ENCODE assay signal across 8 mouse cellular contexts in genomic region chr5:38085561-38086392, GRCm38 (mm10). TPM values are rescaled to one million over a fixed set of nuclear protein-coding genes. Genes with fewer than 3 reads are reported as not detected.
DNase-seq lines count a peak whose midpoint lies in the region; ATAC-seq lines count a peak whose summit lies in the region.

No protein-coding gene starts in this region.

- H3K4me2 ChIP-seq in embryonic facial prominence, embryonic 11.5 days (ENCODE audit: low read depth, low read length): 0 out of 2 replicates have a peak overlapping the region, but pooled peaks have one; percentile 6
- no peak overlapping the region for H3K4me2 ChIP-seq in midbrain, embryonic 13.5 days (replicated peaks)

- H3K9me3 ChIP-seq in embryonic facial prominence, embryonic 11.5 days (replicated peaks; ENCODE audit: control insufficient read depth, low read length): no peaks in the 10 kb centered on the region
- no peaks in the 10 kb centered on the region for H3K9me3 ChIP-seq in hindbrain, embryonic 10.5 days
- H3K9me3 ChIP-seq in midbrain, embryonic 13.5 days: no peaks in the 10 kb centered on the region

- peak; percentile 71 for ATAC-seq in embryonic facial prominence, embryonic 11.5 days (replicated peaks; ENCODE audit: insufficient number of reproducible peaks, low FRiP score, low TSS enrichment, low read depth)
- ATAC-seq in midbrain, embryonic 13.5 days: peak; percentile 53

- no peaks in the 10 kb centered on the region for H3K27me3 ChIP-seq in embryonic facial prominence, embryonic 11.5 days (ENCODE audit: control insufficient read depth, insufficient read depth, low read length)
- no peaks in the 10 kb centered on the region for H3K27me3 ChIP-seq in hindbrain, embryonic 10.5 days (ENCODE audit: insufficient read depth, poor library complexity, severe bottlenecking)
- H3K27me3 ChIP-seq in midbrain, embryonic 13.5 days: 0 out of 2 replicates have a peak, but pooled peaks cover 12% of the 10 kb centered on the region

- intact Hi-C loops in left cerebral cortex, postnatal 25 days (cut with DNase I): loop anchor here (1.0 to 10.0 kb wide), 3 partner anchors 37 to 261 kb away; partner anchors contain the start of gene Msx1

- peak overlapping the region; percentile 52; the same call in 1 of the 2 replicates for H3K27ac ChIP-seq in embryonic facial prominence, embryonic 11.5 days (replicated peaks; ENCODE audit: low read depth, low read length)
- H3K27ac ChIP-seq in hindbrain, embryonic 10.5 days: peak overlapping the region; percentile 68; the same call in 1 of the 2 replicates
- H3K27ac ChIP-seq in midbrain, embryonic 13.5 days: no peak overlapping the region

- H3K4me1 ChIP-seq in embryonic facial prominence, embryonic 11.5 days (ENCODE audit: control insufficient read depth, insufficient read depth, low read length): 0 out of 2 replicates have a peak, but pooled peaks cover 3% of the 10 kb centered on the region
- peaks cover 66% of the 10 kb centered on the region for H3K4me1 ChIP-seq in hindbrain, embryonic 10.5 days (replicated peaks)
- H3K4me1 ChIP-seq in midbrain, embryonic 13.5 days (replicated peaks): peaks cover 29% of the 10 kb centered on the region

- peak; percentile 24 for DNase-seq in ovary, postnatal 36 days (ENCODE audit: low spot score)
- no peak for DNase-seq in ovary, adult 18-20 months (ENCODE audit: low spot score)
- peak; percentile 84 for DNase-seq in adipocyte (ENCODE audit: low spot score)
- DNase-seq in embryonic facial prominence, embryonic 11.5 days (ENCODE audit: low spot score): peak; percentile 88
- DNase-seq in hindbrain, embryonic 10.5 days (ENCODE audit: low spot score): peak; percentile 76
- DNase-seq in left cerebral cortex, postnatal 25 days (ENCODE audit: low spot score in 2 of 2): peak; percentile 50 to 65
- no peak for DNase-seq in urinary bladder, adult 18-20 months (ENCODE audit: low spot score in 2 of 2)

- no peak overlapping the region for H3K4me3 ChIP-seq in embryonic facial prominence, embryonic 11.5 days (ENCODE audit: low read depth, low read length)
- H3K4me3 ChIP-seq in hindbrain, embryonic 10.5 days: no peak overlapping the region
- H3K4me3 ChIP-seq in midbrain, embryonic 13.5 days (replicated peaks): no peak overlapping the region

- WGBS in embryonic facial prominence, embryonic 11.5 days: 4% methylated on average over 10 of the region's 10 CpGs
- WGBS in hindbrain, embryonic 10.5 days: 7% methylated on average over 10 of the region's 10 CpGs
- WGBS in midbrain, embryonic 13.5 days: 13% methylated on average over 10 of the region's 10 CpGs

- no peaks in the 10 kb centered on the region for H3K36me3 ChIP-seq in embryonic facial prominence, embryonic 11.5 days (replicated peaks; ENCODE audit: control insufficient read depth, insufficient read depth, low read depth, low read length)
- no peaks in the 10 kb centered on the region for H3K36me3 ChIP-seq in hindbrain, embryonic 10.5 days
- no peaks in the 10 kb centered on the region for H3K36me3 ChIP-seq in midbrain, embryonic 13.5 days

- H3K9ac ChIP-seq in embryonic facial prominence, embryonic 11.5 days (replicated peaks; ENCODE audit: low read length): no peak overlapping the region
- H3K9ac ChIP-seq in midbrain, embryonic 13.5 days (replicated peaks): no peak overlapping the region

RNA-seq across cellular contexts. Expression of gene Stx18, which starts 47.2 kb away (rescaled TPM):
- 65.1 and 71.4 TPM in 2 replicates for polyA plus RNA-seq in embryonic facial prominence, embryonic 11.5 days (2014; fragmentation: Nextera tagmentation; extraction: Ambion mirVana)
- 52.0 and 52.7 TPM in 2 replicates for polyA plus RNA-seq in hindbrain, embryonic 10.5 days (2016; fragmentation: Nextera tagmentation; extraction: Ambion mirVana)
- 10 to 100 TPM; 36.4 to 41.1 TPM for total RNA-seq in left cerebral cortex, postnatal 25 days (2021)
- 34.9 and 36.5 TPM in 2 replicates for polyA plus RNA-seq in midbrain, embryonic 13.5 days (2015; fragmentation: Nextera tagmentation; extraction: Ambion mirVana)

Comparison
In these comparisons a context has a peak if more than half of its experiments do, and no peak if none do; other contexts are left out.
1. DNase-seq: peak in ovary, postnatal 36 days (single experiment), adipocyte (single experiment), embryonic facial prominence, embryonic 11.5 days (single experiment), hindbrain, embryonic 10.5 days (single experiment) and left cerebral cortex, postnatal 25 days (2 of 2); none in ovary, adult 18-20 months (single experiment) and urinary bladder, adult 18-20 months (0 of 2).